Mouse (Mus musculus) stomach, embryonic 16.5 days (tissue): ENCODE data around the gene Arhgap1. TPM values are rescaled to one million over a fixed set of nuclear protein-coding genes. Genes with fewer than 3 reads are reported as not detected.

Experiments
- ATAC-seq: fragments of 200-750 bp; cut with Nextera tagmentation; 2 replicates; pipeline ENCODE4 v1.8.0; 2017; ENCODE audit warnings: moderate number of reproducible peaks, moderate TSS enrichment; ENCODE audit not compliant: insufficient read depth, low FRiP score
- H3K27ac ChIP-seq: fragments of 300-500 bp; sonication (generic); 2 replicates; pipeline ENCODE4 v1.5.1; 2014; ENCODE audit warnings: low read length
- H3K27me3 ChIP-seq: fragments of 300-500 bp; sonication (generic); 2 replicates; pipeline ENCODE4 v1.6.1; 2014; ENCODE audit warnings: low read length, control low read depth, mixed read lengths; ENCODE audit not compliant: control insufficient read depth, insufficient read depth
- H3K36me3 ChIP-seq: fragments of 300-500 bp; sonication (generic); 2 replicates; pipeline ENCODE4 v1.6.1; 2014; ENCODE audit warnings: low read length; ENCODE audit not compliant: control insufficient read depth, insufficient read depth
- H3K4me1 ChIP-seq: fragments of 300-500 bp; sonication (generic); 2 replicates; pipeline ENCODE4 v1.6.1; 2014; ENCODE audit warnings: low read length, control low read depth, mixed read lengths; ENCODE audit not compliant: control insufficient read depth, insufficient read depth
- H3K4me2 ChIP-seq: fragments of 300-500 bp; sonication (generic); 2 replicates; pipeline ENCODE4 v1.6.1; 2014; ENCODE audit warnings: low read depth, low read length, mixed read lengths
- H3K4me3 ChIP-seq: fragments of 300-500 bp; sonication (generic); replicated peaks from 2 replicates; pipeline ENCODE4 v1.5.1; 2014; ENCODE audit warnings: mild to moderate bottlenecking, low read length
- H3K9ac ChIP-seq: fragments of 300-500 bp; sonication (generic); 2 replicates; pipeline ENCODE4 v1.6.1; 2014; ENCODE audit warnings: low read length
- H3K9me3 ChIP-seq: fragments of 300-500 bp; sonication (generic); replicated peaks from 2 replicates; pipeline ENCODE4 v1.6.1; 2016; ENCODE audit warnings: low read length, control low read depth; ENCODE audit not compliant: control insufficient read depth
- WGBS: fragments of 180-500 bp; shearing (Covaris S2); extraction: QIAGEN DNeasy Blood & Tissue Kit; methylation state at CpG from one replicate; pipeline ENCODE4 v1.1.7; 2014; 5-methylcytosine and 5-hydroxymethylcytosine counted together
- polyA plus RNA-seq: library from polyadenylated mRNA; unstranded; fragments of >200 nt; fragmentation: Nextera tagmentation; extraction: Ambion mirVana; gene quantifications from 2 replicates; pipeline ENCODE4 v1.2.1, GENCODE M21; 2015

The Arhgap1 gene
- polyA plus RNA-seq, 1 experiment from 2014 or later, result 144 TPM

DNA sequence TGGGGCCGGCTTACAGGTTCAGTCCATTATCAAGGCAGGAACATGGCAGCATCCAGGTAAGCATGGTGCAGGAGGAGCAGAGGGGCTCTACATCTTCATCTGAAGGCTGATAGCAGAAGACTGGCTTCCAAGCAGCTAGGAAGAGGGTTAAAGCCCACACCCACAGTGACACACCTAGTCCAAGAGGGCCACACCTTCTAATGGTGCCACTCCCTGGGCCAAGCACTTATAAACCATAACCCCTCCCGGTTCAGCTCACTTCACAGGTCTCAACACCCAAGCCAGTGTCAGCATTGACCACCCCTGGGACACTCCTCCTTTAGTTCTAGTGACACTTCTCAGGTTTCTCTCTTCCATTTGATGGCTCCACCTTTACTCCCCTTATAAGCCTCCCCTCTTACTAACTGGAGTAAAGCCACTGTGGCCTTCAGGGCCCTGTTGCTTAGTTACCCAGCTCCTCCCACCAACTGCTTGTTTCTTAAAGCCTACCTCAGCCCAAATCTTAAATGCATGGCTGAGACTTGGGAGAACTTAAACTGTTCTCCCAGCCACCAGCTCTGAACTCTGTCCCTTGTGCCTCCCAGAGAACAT lies 6.7 kb upstream of the Arhgap1 start:
- H3K4me3 ChIP-seq, result no peak overlapping the region
- no peaks in the 10 kb centered on the region for H3K4me1 ChIP-seq
- WGBS, result 69% methylated on average over 2 of the region's 2 CpGs
- H3K9ac ChIP-seq, result no peak overlapping the region
- H3K36me3 ChIP-seq, result peaks cover 32% of the 10 kb centered on the region
- no peak overlapping the region for H3K27ac ChIP-seq
- H3K9me3 ChIP-seq, result no peaks in the 10 kb centered on the region
- H3K27me3 ChIP-seq, result no peaks in the 10 kb centered on the region
- no peak overlapping the region for H3K4me2 ChIP-seq
- ATAC-seq, result 0 out of 2 replicates have a peak, but pooled peaks have one; percentile 39

DNA sequence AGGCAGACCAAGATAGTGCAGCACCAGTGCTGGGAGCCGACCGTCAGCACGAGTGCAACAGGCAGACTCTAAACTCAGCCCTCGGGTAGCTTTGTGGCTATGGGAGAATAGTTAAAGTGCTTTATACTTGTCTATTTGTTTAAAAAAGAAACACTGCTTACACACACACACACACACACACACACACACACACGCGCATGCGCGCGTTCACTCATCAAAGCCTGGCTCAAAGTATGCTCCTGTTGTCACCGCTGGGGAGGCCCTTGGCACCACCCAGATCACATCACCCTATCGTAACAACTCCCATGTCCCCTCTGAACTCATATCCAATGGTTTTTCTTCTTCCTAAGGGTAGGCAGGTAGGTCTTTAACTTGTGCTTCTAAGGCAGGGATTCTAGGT lies 5.6 kb upstream of the Arhgap1 start:
- peaks cover 33% of the 10 kb centered on the region for H3K36me3 ChIP-seq
- H3K4me3 ChIP-seq, result no peak overlapping the region
- no peaks in the 10 kb centered on the region for H3K27me3 ChIP-seq
- no peak overlapping the region for H3K4me2 ChIP-seq
- no peak for ATAC-seq
- no peak overlapping the region for H3K27ac ChIP-seq
- H3K4me1 ChIP-seq, result peaks cover 6% of the 10 kb centered on the region
- WGBS, result 87% methylated on average over 11 of the region's 11 CpGs
- H3K9ac ChIP-seq, result no peak overlapping the region
- no peaks in the 10 kb centered on the region for H3K9me3 ChIP-seq

DNA sequence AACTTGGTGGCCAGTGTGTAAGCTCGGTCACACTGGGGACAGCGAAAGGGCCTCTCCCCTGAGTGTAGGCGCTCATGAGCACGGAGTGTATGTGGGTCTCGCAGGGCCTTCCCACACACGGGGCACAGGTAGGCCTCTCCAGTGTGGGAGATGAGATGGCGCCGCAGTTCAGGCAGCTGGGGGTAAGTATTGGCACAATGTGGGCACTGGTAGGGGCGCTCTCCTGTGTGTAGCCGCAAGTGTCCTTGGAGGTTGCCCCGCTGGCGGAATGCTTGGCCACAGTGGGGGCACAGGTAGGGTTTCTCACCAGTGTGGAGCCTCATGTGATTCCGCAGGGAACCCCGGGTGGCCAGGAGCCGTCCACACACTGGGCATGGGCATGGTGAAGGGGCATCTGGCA lies 4.3 kb upstream of the Arhgap1 start:
- H3K9ac ChIP-seq, result no peak overlapping the region
- peaks cover 6% of the 10 kb centered on the region for H3K4me1 ChIP-seq
- no peak overlapping the region for H3K4me2 ChIP-seq
- H3K36me3 ChIP-seq, result peaks cover 33% of the 10 kb centered on the region
- H3K27me3 ChIP-seq, result no peaks in the 10 kb centered on the region
- H3K4me3 ChIP-seq, result no peak overlapping the region
- no peak overlapping the region for H3K27ac ChIP-seq
- no peaks in the 10 kb centered on the region for H3K9me3 ChIP-seq
- ATAC-seq, result no peak
- WGBS, result 95% methylated on average over 15 of the region's 15 CpGs

DNA sequence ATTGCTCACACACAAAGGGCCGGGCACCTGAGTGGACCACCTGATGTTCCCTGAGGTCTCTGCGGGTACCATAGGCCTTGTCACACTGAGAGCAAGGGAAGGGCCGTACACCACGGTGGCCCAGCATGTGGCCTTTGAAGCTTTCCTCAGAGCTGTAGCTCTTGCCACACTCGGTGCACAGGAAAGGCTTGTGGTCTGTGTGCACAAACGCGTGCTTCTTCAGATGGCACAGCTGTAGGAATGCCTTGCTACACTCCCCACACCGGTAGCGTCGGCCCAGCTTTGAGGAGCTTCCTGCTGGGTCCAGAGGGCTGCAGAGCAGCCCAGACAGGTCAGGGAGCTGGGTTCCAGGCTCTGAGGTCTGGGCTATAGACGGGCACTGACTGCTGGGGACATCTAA lies 3.8 kb upstream of the Arhgap1 start:
- Histone ChIP-seq H3K4me1 (peaks cover 9% of the 10 kb centered on the region), H3K4me2 (no peak overlapping the region), H3K36me3 (peaks cover 33% of the 10 kb centered on the region), H3K4me3 (no peak overlapping the region), H3K27me3 (no peaks in the 10 kb centered on the region), H3K9me3 (no peaks in the 10 kb centered on the region), H3K9ac (no peak overlapping the region), H3K27ac (no peak overlapping the region)
- no peak for ATAC-seq
- WGBS, result 97% methylated on average over 11 of the region's 11 CpGs

DNA sequence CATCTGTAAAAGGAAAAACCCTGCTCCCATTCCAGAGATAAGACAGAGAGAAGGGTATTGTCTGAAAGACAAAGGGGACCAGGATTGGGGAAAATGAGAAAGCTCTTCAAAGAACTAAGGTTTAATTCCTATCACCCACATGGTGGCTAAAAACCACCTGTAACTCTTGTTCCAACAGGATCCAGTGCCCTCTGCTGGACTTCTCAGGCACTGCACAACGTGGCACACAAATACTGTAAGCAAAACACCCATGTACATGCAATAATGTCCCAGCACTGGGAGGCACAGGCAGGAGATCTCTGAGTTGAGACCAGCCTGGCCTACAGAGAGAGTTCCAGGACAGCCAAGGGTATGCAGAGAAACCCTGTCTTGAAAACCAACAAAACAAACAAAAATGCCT lies 2.9 kb upstream of the Arhgap1 start:
- Histone ChIP-seq H3K9me3 (no peaks in the 10 kb centered on the region), H3K4me3 (no peak overlapping the region), H3K27me3 (no peaks in the 10 kb centered on the region), H3K4me1 (peaks cover 16% of the 10 kb centered on the region), H3K9ac (no peak overlapping the region), H3K27ac (no peak overlapping the region), H3K36me3 (peaks cover 33% of the 10 kb centered on the region), H3K4me2 (no peak overlapping the region)
- 25% methylated on average over 1 of the region's 1 CpGs for WGBS
- no peak for ATAC-seq

DNA sequence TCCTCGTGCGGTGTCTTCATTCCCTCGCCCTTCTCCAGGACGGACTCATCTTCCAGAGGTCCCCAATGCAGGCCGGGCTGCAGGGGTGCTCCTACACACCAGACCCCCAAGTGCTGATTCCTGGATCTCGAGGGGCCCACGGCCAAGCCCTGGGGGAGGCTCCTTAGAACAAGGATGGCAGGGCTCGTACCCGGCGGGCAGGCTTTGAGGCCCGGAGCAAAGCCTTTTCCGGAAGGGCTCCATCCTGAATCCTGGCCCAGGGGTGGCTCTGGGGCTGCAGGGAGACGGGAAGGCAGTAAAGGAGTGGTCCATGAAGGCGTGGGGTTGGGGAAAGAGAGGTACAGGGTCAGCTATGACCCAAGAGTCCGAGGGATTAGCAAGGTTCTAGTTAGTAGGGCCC lies 508 bp upstream of the Arhgap1 start:
- Histone ChIP-seq H3K36me3 (peaks cover 37% of the 10 kb centered on the region), H3K4me2 (peak overlapping the region; percentile 97), H3K4me3 (peak overlapping the region; percentile 74), H3K9ac (peak overlapping the region; percentile 91), H3K4me1 (peaks cover 18% of the 10 kb centered on the region), H3K27ac (peak overlapping the region; percentile 96), H3K9me3 (no peaks in the 10 kb centered on the region), H3K27me3 (no peaks in the 10 kb centered on the region)
- WGBS, result 3% methylated on average over 15 of the region's 15 CpGs
- no peak for ATAC-seq

DNA sequence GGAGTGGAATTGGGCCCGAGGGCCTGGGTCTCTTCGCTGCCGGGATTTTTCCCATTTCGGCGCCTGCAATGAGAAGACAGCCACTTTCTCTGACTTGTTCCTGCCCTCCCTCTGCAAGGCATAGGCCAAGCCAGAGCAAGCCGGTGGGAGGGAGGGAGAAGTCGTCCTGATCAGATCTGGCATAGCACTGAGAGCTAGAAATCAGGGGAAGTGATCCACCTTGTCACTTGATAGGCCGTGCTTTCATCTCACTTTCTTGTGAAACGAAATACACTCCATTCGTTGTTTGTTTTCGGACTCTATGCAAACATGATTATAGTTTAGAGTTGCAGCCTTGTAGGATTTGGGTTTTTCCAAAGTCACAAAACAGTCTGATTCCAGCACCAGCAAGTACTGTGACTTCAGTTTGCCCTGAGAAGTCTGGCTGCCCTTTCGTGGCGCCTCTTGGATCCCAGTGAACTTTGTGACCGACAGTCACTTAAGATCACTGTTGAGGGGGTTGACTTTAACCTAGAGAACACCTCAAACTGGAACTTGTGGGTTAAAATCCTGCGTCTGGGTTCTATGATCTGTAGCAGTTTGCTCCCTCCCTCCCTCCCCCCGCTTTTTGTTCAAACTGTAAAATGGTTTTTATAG lies 818 bp downstream of the Arhgap1 start:
- Histone ChIP-seq H3K4me3 (peak overlapping the region; percentile 74), H3K27me3 (no peaks in the 10 kb centered on the region), H3K9ac (peak overlapping the region; percentile 88), H3K4me2 (peak overlapping the region; percentile 92), H3K4me1 (peaks cover 18% of the 10 kb centered on the region), H3K27ac (peak overlapping the region; percentile 89), H3K36me3 (peaks cover 32% of the 10 kb centered on the region), H3K9me3 (no peaks in the 10 kb centered on the region)
- WGBS, result 8% methylated on average over 16 of the region's 16 CpGs
- peak; percentile 54; the same call in 1 of the 2 replicates for ATAC-seq

DNA sequence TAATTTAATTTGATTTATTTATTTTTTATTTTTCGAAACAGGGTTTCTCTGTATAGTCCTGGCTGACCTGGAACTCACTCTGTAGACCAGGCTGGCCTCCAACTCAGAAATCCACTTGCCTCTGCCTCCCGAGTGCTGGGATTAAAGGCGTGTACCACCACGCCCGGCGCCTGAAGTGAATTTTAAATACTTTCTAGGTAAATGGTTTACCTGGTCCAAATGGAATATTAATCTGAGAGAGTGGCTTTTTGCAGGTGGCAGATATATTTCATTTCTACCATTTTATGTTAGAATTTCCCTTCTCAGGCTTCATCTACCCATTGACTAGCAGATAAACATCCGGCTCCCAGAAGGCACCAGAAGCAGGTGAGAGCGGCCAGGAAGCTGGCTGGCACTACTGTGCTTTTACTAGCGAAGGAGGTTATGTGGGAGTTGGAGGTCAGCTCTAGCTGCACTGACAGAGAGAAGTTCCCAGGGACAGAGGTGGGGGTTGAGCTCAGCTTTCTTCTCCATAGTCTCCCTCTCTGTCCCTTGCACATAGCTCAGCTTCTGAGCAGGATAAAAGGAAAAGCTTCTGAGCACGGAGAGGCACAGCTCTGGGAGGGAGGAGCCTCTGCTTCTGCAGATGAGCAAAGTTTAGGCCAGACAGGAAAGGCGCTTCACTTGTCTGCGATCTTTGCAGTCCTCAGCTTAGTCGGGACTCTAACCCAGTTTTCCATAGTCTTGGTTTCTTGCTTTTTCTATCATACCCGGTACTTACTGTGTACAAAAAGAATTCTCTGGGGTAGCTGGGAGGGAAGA lies 2.0 kb downstream of the Arhgap1 start:
- Histone ChIP-seq H3K4me1 (peaks cover 18% of the 10 kb centered on the region), H3K27ac (no peak overlapping the region), H3K9me3 (no peaks in the 10 kb centered on the region), H3K4me3 (no peak overlapping the region), H3K4me2 (peak overlapping the region; percentile 92), H3K27me3 (no peaks in the 10 kb centered on the region), H3K9ac (no peak overlapping the region), H3K36me3 (peaks cover 21% of the 10 kb centered on the region)
- WGBS, result 79% methylated on average over 14 of the region's 14 CpGs
- no peak for ATAC-seq

DNA sequence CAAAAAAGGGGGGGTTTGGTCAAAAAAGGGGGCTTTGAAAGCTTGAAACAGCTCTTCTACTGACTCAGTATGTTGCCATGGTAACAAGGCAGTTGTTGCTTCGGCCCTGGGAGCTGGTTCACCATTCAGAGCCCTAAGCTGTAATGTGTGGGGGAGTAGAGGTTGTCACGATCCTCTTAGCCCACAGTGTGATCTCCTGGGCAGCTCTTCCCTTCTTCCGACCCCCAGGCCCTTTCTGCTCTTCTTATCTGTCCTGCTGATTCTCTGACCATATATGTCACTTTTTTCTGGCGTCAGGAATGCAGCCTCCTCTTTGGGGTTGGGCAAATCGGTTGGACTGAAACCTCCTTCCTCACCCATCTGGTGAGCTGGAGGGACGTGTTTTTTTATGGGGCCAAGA lies 3.2 kb downstream of the Arhgap1 start:
- Histone ChIP-seq H3K4me2 (no peak overlapping the region), H3K9ac (no peak overlapping the region), H3K27ac (no peak overlapping the region), H3K27me3 (no peaks in the 10 kb centered on the region), H3K4me3 (no peak overlapping the region), H3K9me3 (no peaks in the 10 kb centered on the region), H3K36me3 (peaks cover 16% of the 10 kb centered on the region), H3K4me1 (peaks cover 18% of the 10 kb centered on the region)
- ATAC-seq, result no peak
- WGBS, result 57% methylated on average over 6 of the region's 6 CpGs
